Mouse (Mus musculus): ENCODE measurements at regions not wholly inside any gene's neighbourhood (a gene's known extent, or its start where the extent isn't known, plus 50 kb on each side); places are given as distances from the start of the nearest gene placed in this dataset.

DNA sequence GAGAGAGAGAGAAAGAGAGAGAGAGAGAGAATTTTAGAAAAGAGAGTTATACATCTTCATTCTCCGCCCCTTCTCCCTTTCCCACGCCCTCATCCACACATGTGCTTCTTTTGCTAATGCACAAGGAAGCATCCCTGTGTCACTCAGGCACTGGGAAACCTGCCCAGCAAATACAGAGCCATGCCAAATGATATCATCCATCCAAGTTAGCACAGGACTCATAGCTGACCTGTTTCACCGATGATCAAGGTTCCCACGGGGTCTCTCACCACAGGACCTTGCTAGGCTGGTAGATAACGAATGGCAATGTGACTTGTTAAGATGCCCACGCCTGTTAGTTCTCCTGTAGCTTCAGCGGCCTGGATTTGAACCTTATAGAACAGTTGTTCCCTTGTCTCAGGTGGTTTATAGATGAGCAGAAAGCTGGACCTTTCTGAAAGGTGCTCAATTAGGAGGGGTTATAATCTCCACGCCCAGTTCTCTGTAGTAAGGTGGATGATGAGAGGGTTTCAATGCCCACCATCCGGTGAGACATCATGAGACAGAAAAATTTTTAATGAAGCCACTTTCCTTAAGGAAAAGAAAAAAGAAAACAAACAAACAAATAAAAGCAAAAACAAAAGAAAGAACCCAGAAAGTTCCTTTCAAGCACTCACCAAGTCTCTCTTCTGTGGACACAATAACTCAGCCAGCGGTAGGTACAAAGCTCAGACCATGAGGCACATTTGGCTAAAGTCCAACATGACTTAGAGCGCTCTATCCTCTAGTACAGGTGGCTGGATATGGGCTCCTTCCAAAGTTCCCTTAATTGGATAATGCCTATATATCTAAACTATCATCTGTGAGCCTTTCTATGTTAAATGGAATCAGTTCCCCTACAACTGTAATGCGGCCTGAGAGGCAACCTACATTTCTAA lies 57.1 kb upstream of the Bmp2k start:
- no peak overlapping the region for H3K4me2 ChIP-seq (ENCODE audit: low read depth, severe bottlenecking)
- H3K9me3 ChIP-seq (ENCODE audit: control insufficient read depth, low read length), result no peaks in the 10 kb centered on the region
- no peaks in the 10 kb centered on the region for H3K4me1 ChIP-seq (ENCODE audit: control insufficient read depth, insufficient read depth, low read length)
- ATAC-seq (ENCODE audit: insufficient number of reproducible peaks, low FRiP score, low TSS enrichment, low read depth), result no peak
- no peaks in the 10 kb centered on the region for H3K27me3 ChIP-seq (ENCODE audit: control insufficient read depth, insufficient read depth, low read length)
- no peak overlapping the region for H3K27ac ChIP-seq (replicated peaks; ENCODE audit: low read depth, low read length)
- DNase-seq (ENCODE audit: low spot score), result no peak
- H3K4me3 ChIP-seq (ENCODE audit: low read depth, low read length), result no peak overlapping the region
- H3K36me3 ChIP-seq (ENCODE audit: control insufficient read depth, insufficient read depth, low read length), result no peaks in the 10 kb centered on the region
- WGBS, result 86% methylated on average over 12 of the region's 12 CpGs
- H3K9ac ChIP-seq (ENCODE audit: low read length), result no peak overlapping the region

DNA sequence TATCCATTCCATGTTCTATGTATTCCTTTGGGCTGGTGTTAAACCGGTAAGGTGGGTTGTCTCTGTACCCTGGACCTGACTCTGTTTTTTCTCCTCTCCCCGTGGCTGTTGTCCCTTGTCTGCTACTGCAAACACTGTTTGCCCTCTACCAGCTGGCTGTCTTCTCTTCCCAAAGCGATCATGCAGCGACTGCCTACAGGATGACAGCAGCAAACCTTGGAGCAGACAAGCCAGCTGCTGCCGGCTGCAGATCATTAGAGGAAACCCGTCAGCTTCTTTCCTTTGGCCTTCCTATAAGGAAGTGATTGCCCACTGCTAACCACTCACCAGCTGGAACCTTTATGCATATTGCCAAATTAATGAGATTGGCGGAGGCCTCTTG lies 56.4 kb upstream of the Bmp2k start:
- H3K27ac ChIP-seq (replicated peaks; ENCODE audit: low read depth, low read length), result no peak overlapping the region
- 48% methylated on average over 7 of the region's 7 CpGs for WGBS
- H3K9ac ChIP-seq (ENCODE audit: low read length), result no peak overlapping the region
- H3K9me3 ChIP-seq (ENCODE audit: control insufficient read depth, low read length), result no peaks in the 10 kb centered on the region
- DNase-seq (ENCODE audit: low spot score) (no peak), ATAC-seq (ENCODE audit: insufficient number of reproducible peaks, low FRiP score, low TSS enrichment, low read depth) (no peak)
- H3K27me3 ChIP-seq (ENCODE audit: control insufficient read depth, insufficient read depth, low read length), result no peaks in the 10 kb centered on the region
- no peaks in the 10 kb centered on the region for H3K4me1 ChIP-seq (ENCODE audit: control insufficient read depth, insufficient read depth, low read length)
- H3K4me2 ChIP-seq (ENCODE audit: low read depth, severe bottlenecking), result no peak overlapping the region
- H3K4me3 ChIP-seq (ENCODE audit: low read depth, low read length), result no peak overlapping the region
- H3K36me3 ChIP-seq (ENCODE audit: control insufficient read depth, insufficient read depth, low read length), result no peaks in the 10 kb centered on the region

DNA sequence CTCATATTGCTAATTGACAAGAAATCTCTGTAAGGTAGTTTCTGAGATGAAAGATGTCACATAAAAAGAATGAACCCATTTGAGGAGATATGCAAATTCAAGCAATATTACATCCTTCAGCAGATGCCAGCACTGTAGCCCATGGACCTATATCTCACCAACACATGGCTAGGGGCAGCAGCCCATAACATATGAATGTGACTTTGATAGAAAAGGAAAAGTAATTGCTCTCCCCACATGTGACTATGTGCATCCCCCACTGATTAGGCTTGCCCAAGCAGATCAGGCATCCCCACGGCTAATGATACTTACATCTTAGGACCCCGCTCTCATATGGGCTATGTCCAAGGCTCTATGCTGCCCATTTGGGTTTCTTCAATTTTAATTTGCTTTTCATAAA lies 56.0 kb upstream of the Bmp2k start:
- ATAC-seq (ENCODE audit: insufficient number of reproducible peaks, low FRiP score, low TSS enrichment, low read depth), result no peak

More for the DNA sequence above, 56.0 kb upstream of the Bmp2k start:
- Histone ChIP-seq H3K9ac (ENCODE audit: low read length) (no peak overlapping the region), H3K27me3 (ENCODE audit: control insufficient read depth, insufficient read depth, low read length) (no peaks in the 10 kb centered on the region), H3K36me3 (ENCODE audit: control insufficient read depth, insufficient read depth, low read length) (no peaks in the 10 kb centered on the region), H3K27ac (replicated peaks; ENCODE audit: low read depth, low read length) (no peak overlapping the region), H3K4me2 (ENCODE audit: low read depth, severe bottlenecking) (no peak overlapping the region), H3K4me3 (ENCODE audit: low read depth, low read length) (no peak overlapping the region), H3K4me1 (ENCODE audit: control insufficient read depth, insufficient read depth, low read length) (no peaks in the 10 kb centered on the region), H3K9me3 (ENCODE audit: control insufficient read depth, low read length) (no peaks in the 10 kb centered on the region)
- WGBS, result 80% methylated on average over 2 of the region's 2 CpGs
- no peak for DNase-seq (ENCODE audit: low spot score)

Measured in limb, embryonic 11.5 days (tissue).